Mouse (Mus musculus) embryonic facial prominence, embryonic 11.5 days (tissue): ENCODE data around the gene D130040H23Rik. TPM values are rescaled to one million over a fixed set of nuclear protein-coding genes. Genes with fewer than 3 reads are reported as not detected.
"Not testable (repeated sequence)": the region's sequence is repeated elsewhere in the genome, so short reads cannot be mapped to it uniquely, and the experiment has no call there.

Experiments
- ATAC-seq: fragments of 200-750 bp; cut with Nextera tagmentation; replicated peaks from 2 replicates; pipeline ENCODE4 v1.8.0; 2017; ENCODE audit warnings: low read depth; ENCODE audit not compliant: insufficient number of reproducible peaks, low FRiP score, low TSS enrichment
- DNase-seq: peaks from one replicate; pipeline ENCODE4 v3.0.0-alpha.2; 2015; ENCODE audit warnings: low spot score
- H3K27ac ChIP-seq: fragments of 300-500 bp; sonication (generic); replicated peaks from 2 replicates; pipeline ENCODE4 v1.5.1; 2014; ENCODE audit warnings: mild to moderate bottlenecking, low read depth, low read length, control low read depth
- H3K27me3 ChIP-seq: fragments of 300-500 bp; sonication (generic); 2 replicates; pipeline ENCODE4 v1.6.1; 2014; ENCODE audit warnings: mild to moderate bottlenecking, low read length, moderate library complexity, mixed read lengths; ENCODE audit not compliant: control insufficient read depth, insufficient read depth
- H3K36me3 ChIP-seq: fragments of 300-500 bp; sonication (generic); replicated peaks from 2 replicates; pipeline ENCODE4 v1.6.1; 2014; ENCODE audit warnings: low read depth, mild to moderate bottlenecking, low read length, moderate library complexity, mixed read lengths; ENCODE audit not compliant: control insufficient read depth, insufficient read depth
- H3K4me1 ChIP-seq: fragments of 300-500 bp; sonication (generic); 2 replicates; pipeline ENCODE4 v1.6.1; 2014; ENCODE audit warnings: low read length, mixed read lengths; ENCODE audit not compliant: control insufficient read depth, insufficient read depth
- H3K4me2 ChIP-seq: fragments of 300-500 bp; sonication (generic); 2 replicates; pipeline ENCODE4 v1.6.1; 2014; ENCODE audit warnings: low read depth, mild to moderate bottlenecking, control low read depth, low read length, moderate library complexity
- H3K4me3 ChIP-seq: fragments of 300-500 bp; sonication (generic); 2 replicates; pipeline ENCODE4 v1.5.1; 2014; ENCODE audit warnings: low read depth, low read length, control low read depth
- H3K9ac ChIP-seq: fragments of 300-500 bp; sonication (generic); replicated peaks from 2 replicates; pipeline ENCODE4 v1.6.1; 2014; ENCODE audit warnings: mild to moderate bottlenecking, control low read depth, low read length
- H3K9me3 ChIP-seq: fragments of 300-500 bp; sonication (generic); replicated peaks from 2 replicates; pipeline ENCODE4 v1.6.1; 2016; ENCODE audit warnings: mild to moderate bottlenecking, low read length, inconsistent platforms, mixed read lengths; ENCODE audit not compliant: control insufficient read depth
- whole genome bisulfite sequencing: fragments of 180-500 bp; shearing (Covaris S2); extraction: QIAGEN DNeasy Blood & Tissue Kit; methylation state at CpG from one replicate; pipeline ENCODE4 v1.1.7; 2014; 5-methylcytosine and 5-hydroxymethylcytosine counted together
- polyA plus RNA-seq: library from polyadenylated mRNA; unstranded; fragments of >200 nt; fragmentation: Nextera tagmentation; extraction: Ambion mirVana; gene quantifications from 2 replicates; pipeline ENCODE4 v1.2.1, GENCODE M21; 2014

Gene D130040H23Rik
- polyA plus RNA-seq, 1 experiment from 2014 or later: 6.8 TPM

DNA sequence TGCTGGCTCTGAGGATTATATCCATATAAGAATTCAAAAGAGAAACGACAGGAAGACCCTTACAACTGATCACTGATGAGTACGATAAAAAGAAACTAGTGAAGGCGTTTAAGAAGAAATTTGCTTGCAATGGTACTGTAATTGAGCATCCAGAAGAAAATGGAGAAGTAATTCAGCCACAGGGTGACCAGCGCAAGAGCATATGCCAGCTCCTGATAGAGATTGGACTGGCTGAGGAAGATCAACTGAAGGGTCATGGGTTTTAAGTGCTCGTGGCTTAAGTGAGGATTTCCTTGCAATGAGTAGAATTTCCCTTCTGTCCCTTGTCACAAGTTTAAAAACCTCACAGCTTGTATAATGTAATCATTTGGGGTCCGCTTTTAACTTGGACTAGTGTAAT is 58.4 kb downstream of the D130040H23Rik start:
- WGBS: 63% methylated on average over 6 of the region's 6 CpGs
- ATAC-seq, H3K27ac ChIP-seq, H3K27me3 ChIP-seq, H3K4me1 ChIP-seq, DNase-seq, H3K36me3 ChIP-seq, H3K9me3 ChIP-seq: not testable (repeated sequence)
- H3K4me3 ChIP-seq: peak overlapping the region; percentile 22
- peak overlapping the region; percentile 14; the same call in 1 of the 2 replicates for H3K9ac ChIP-seq
- peak overlapping the region; percentile 32 for H3K4me2 ChIP-seq

Other genes with a start within 250 kb of the D130040H23Rik start
- gene Zfp930, start 62.0 kb upstream of the D130040H23Rik start, polyA plus RNA-seq: 23.0 and 23.6 TPM in 2 replicates
- gene Gm9495, start 182.5 kb downstream of the D130040H23Rik start, polyA plus RNA-seq: not detected in 2 replicates